Mouse (Mus musculus): ENCODE data around the gene Cnrip1. TPM values are rescaled to one million over a fixed set of nuclear protein-coding genes. Genes with fewer than 3 reads are reported as not detected.

Gene Cnrip1
- polyA plus RNA-seq, 1 experiment from 2014 or later, result 20.8 TPM

GRCm38 (mm10) chr11:17126418-17126817 is 75.0 kb downstream of the Cnrip1 start:
- Histone ChIP-seq H3K9me3 (no peaks in the 10 kb centered on the region), H3K27ac (no peak overlapping the region), H3K9ac (no peak overlapping the region), H3K4me3 (no peak overlapping the region), H3K27me3 (no peaks in the 10 kb centered on the region), H3K4me1 (no peaks in the 10 kb centered on the region), H3K4me2 (no peak overlapping the region), H3K36me3 (no peaks in the 10 kb centered on the region)
- WGBS, result 38% methylated on average over 2 of the region's 2 CpGs
- ATAC-seq (ENCODE audit: insufficient number of reproducible peaks, low FRiP score, low TSS enrichment, low read depth), result no peak

Other genes starting within 250 kb of the Cnrip1 start
- 1.3 and 1.4 TPM in 2 replicates for gene Fbxo48, start 100.2 kb upstream of the Cnrip1 start, polyA plus RNA-seq (2015; fragmentation: Nextera tagmentation; extraction: Ambion mirVana)
- gene Plek, start 795 bp downstream of the Cnrip1 start, polyA plus RNA-seq (2015; fragmentation: Nextera tagmentation; extraction: Ambion mirVana), result 3.4 and 3.9 TPM in 2 replicates
- 98.8 and 100 TPM in 2 replicates for gene Ppp3r1, start 107.7 kb downstream of the Cnrip1 start, polyA plus RNA-seq (2015; fragmentation: Nextera tagmentation; extraction: Ambion mirVana)
- 22.1 and 23.0 TPM in 2 replicates for gene Wdr92, start 130.5 kb downstream of the Cnrip1 start, polyA plus RNA-seq (2015; fragmentation: Nextera tagmentation; extraction: Ambion mirVana)
- gene Pno1, start 160.0 kb downstream of the Cnrip1 start, polyA plus RNA-seq (2015; fragmentation: Nextera tagmentation; extraction: Ambion mirVana), result 62.3 and 63.6 TPM in 2 replicates
- 90.7 and 93.3 TPM in 2 replicates for gene C1d, start 206.0 kb downstream of the Cnrip1 start, polyA plus RNA-seq (2015; fragmentation: Nextera tagmentation; extraction: Ambion mirVana)

Data from limb, embryonic 15.5 days (tissue).